Mouse (Mus musculus) embryonic facial prominence, embryonic 13.5 days (tissue): ENCODE data around the gene Tmem132a. TPM values are rescaled to one million over a fixed set of nuclear protein-coding genes. Genes with fewer than 3 reads are reported as not detected.
A peak's percentile ranks its signal among the peaks of the same experiment; 100 is the strongest.

Source experiments
- ATAC-seq: fragments of 200-750 bp; cut with Nextera tagmentation; 2 replicates; pipeline ENCODE4 v1.8.0; 2017; ENCODE audit warnings: low read depth; ENCODE audit not compliant: insufficient number of reproducible peaks, insufficient read depth, low FRiP score, low TSS enrichment
- H3K27ac ChIP-seq: fragments of 300-500 bp; sonication (generic); 2 replicates; pipeline ENCODE4 v1.5.1; 2015; ENCODE audit warnings: moderate library complexity, mild to moderate bottlenecking, inconsistent platforms
- H3K27me3 ChIP-seq: fragments of 300-500 bp; sonication (generic); 2 replicates; pipeline ENCODE4 v1.6.1; 2015; ENCODE audit warnings: mild to moderate bottlenecking, inconsistent platforms
- H3K36me3 ChIP-seq: fragments of 300-500 bp; sonication (generic); 2 replicates; pipeline ENCODE4 v1.6.1; 2015; ENCODE audit warnings: mild to moderate bottlenecking, inconsistent platforms
- H3K4me1 ChIP-seq: fragments of 300-500 bp; sonication (generic); 2 replicates; pipeline ENCODE4 v1.6.1; 2015; ENCODE audit warnings: inconsistent platforms
- H3K4me2 ChIP-seq: fragments of 300-500 bp; sonication (generic); 2 replicates; pipeline ENCODE4 v1.6.1; 2015; ENCODE audit warnings: moderate library complexity, mild to moderate bottlenecking, inconsistent platforms
- H3K4me3 ChIP-seq: fragments of 300-500 bp; sonication (generic); 2 replicates; pipeline ENCODE4 v1.5.1; 2015; ENCODE audit warnings: mild to moderate bottlenecking, inconsistent platforms
- H3K9ac ChIP-seq: fragments of 300-500 bp; sonication (generic); 2 replicates; pipeline ENCODE4 v1.6.1; 2015; ENCODE audit warnings: mild to moderate bottlenecking, inconsistent platforms
- H3K9me3 ChIP-seq: fragments of 300-500 bp; sonication (generic); 2 replicates; pipeline ENCODE4 v1.6.1; 2016; ENCODE audit warnings: inconsistent platforms
- WGBS: fragments of 180-500 bp; shearing (Covaris S2); methylation state at CpG from one replicate; pipeline ENCODE4 v1.1.7; 2015; ENCODE audit warnings: mixed read lengths; 5-methylcytosine and 5-hydroxymethylcytosine counted together
- polyA plus RNA-seq: library from polyadenylated mRNA; unstranded; fragments of >200 nt; fragmentation: Nextera tagmentation; extraction: Ambion mirVana; gene quantifications from 2 replicates; pipeline ENCODE4 v1.2.1, GENCODE M21; 2015

Gene Tmem132a
- polyA plus RNA-seq, 1 experiment from 2014 or later, result 107 TPM

DNA sequence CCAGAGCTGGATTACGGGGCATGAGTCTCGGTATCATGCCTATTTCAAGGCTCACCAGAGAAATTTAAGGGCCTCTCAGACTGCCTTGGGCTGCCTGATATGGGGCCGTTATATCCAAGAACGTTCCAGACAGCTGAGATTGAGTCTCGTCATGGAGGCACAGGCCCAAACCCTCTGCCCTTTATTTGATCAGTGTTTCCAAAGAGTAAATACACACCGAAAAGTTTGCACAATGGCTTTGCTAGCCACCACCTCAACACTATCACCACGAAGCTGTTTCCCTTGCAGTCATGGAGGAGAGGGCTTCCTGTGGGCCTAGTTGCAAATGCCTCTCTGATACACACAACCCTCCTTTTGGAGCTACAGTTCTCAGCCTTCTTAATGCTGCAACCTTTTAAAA is 45.7 kb downstream of the Tmem132a start:
- H3K4me3 ChIP-seq, result no peak overlapping the region
- no peaks in the 10 kb centered on the region for H3K36me3 ChIP-seq
- no peak for ATAC-seq
- WGBS, result 85% methylated on average over 7 of the region's 7 CpGs
- H3K9ac ChIP-seq, result no peak overlapping the region
- no peak overlapping the region for H3K4me2 ChIP-seq
- no peak overlapping the region for H3K27ac ChIP-seq
- H3K9me3 ChIP-seq, result no peaks in the 10 kb centered on the region
- H3K27me3 ChIP-seq, result no peaks in the 10 kb centered on the region
- H3K4me1 ChIP-seq, result no peaks in the 10 kb centered on the region

- H3K4me1 ChIP-seq, result 0 out of 2 replicates have a peak, but pooled peaks cover 3% of the 10 kb centered on the region
- no peak overlapping the region for H3K27ac ChIP-seq
- H3K4me3 ChIP-seq, result no peak overlapping the region
- H3K27me3 ChIP-seq, result no peaks in the 10 kb centered on the region
- no peak overlapping the region for H3K4me2 ChIP-seq
- WGBS, result 95% methylated on average over 4 of the region's 4 CpGs
- H3K36me3 ChIP-seq, result no peaks in the 10 kb centered on the region
- H3K9ac ChIP-seq, result no peak overlapping the region
- no peaks in the 10 kb centered on the region for H3K9me3 ChIP-seq
- no peak for ATAC-seq
Measured at GRCm38 (mm10) chr19:10822534-10822933, 47.2 kb downstream of the Tmem132a start.

GRCm38 (mm10) chr19:10821319-10821718 is 48.4 kb downstream of the Tmem132a start:
- Histone ChIP-seq H3K4me1 (0 out of 2 replicates have a peak, but pooled peaks cover 3% of the 10 kb centered on the region), H3K36me3 (no peaks in the 10 kb centered on the region), H3K4me3 (no peak overlapping the region), H3K27ac (no peak overlapping the region), H3K4me2 (no peak overlapping the region), H3K9me3 (no peaks in the 10 kb centered on the region), H3K27me3 (no peaks in the 10 kb centered on the region), H3K9ac (no peak overlapping the region)
- no peak for ATAC-seq
- WGBS, result 75% methylated on average over 7 of the region's 7 CpGs

DNA sequence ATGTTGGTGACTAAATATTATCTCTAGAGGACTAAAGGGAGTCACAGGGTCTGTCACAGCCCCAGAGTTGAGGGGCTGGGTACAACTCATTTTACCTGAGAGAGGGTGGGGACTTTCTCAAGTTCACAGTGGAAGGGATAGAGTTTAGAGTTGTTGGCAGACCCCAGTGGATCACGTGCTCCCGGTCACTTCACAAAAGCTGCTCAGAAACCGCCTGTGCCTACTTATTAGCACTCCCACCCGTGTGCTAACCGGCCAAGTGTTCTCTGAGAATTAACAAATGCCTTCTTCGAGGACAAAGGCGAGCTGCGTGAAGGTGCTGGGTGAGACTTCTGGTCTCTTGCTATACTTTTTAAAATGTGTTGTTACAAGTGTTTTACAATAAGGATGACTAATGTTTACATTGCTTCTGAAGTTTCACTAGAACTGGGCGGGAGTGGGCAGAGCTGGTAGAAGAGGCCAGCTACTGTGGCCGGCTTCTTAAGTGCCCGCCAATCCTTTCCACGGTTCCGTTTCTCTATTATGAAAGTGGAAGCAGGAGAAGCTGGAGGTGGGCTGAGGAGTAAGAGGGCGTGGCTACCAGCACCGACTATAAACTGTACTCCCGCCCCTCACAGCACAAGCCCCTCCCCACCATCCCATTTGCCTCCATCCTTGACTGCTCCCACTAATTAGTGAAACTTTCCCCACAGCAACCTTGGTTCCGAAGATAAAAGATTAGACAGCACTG is 51.4 kb downstream of the Tmem132a start:
- Histone ChIP-seq H3K4me3 (0 out of 2 replicates have a peak overlapping the region, but pooled peaks have one; percentile 3), H3K36me3 (no peaks in the 10 kb centered on the region), H3K9me3 (no peaks in the 10 kb centered on the region), H3K27me3 (no peaks in the 10 kb centered on the region), H3K27ac (no peak overlapping the region), H3K9ac (no peak overlapping the region), H3K4me2 (peak overlapping the region; percentile 38), H3K4me1 (0 out of 2 replicates have a peak, but pooled peaks cover 3% of the 10 kb centered on the region)
- WGBS, result 46% methylated on average over 17 of the region's 17 CpGs
- ATAC-seq, result no peak

DNA sequence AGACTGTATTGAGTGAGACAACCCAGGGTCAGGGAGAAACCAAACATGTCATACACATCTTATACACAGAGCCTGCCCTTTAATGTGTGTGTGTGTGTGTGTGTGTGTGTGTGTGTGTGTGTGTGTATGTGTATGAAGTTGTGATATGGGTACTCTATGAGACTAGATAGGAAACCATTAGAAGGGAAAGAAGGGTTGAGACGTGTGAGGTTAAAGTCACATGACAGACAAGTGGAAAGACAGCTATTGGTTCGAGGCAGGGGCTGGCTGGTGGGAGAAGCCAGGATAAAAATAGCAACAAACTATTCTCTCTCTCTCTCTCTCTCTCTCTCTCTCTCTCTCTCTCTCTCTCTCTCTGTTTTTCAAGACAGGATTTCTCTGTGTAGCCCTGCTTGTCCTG is 53.3 kb downstream of the Tmem132a start:
- 73% methylated on average over 2 of the region's 2 CpGs for WGBS
- Histone ChIP-seq H3K9ac (no peak overlapping the region), H3K36me3 (no peaks in the 10 kb centered on the region), H3K4me1 (0 out of 2 replicates have a peak, but pooled peaks cover 3% of the 10 kb centered on the region), H3K4me2 (no peak overlapping the region), H3K27me3 (no peaks in the 10 kb centered on the region), H3K9me3 (no peaks in the 10 kb centered on the region), H3K27ac (no peak overlapping the region), H3K4me3 (no peak overlapping the region)
- no peak for ATAC-seq

DNA sequence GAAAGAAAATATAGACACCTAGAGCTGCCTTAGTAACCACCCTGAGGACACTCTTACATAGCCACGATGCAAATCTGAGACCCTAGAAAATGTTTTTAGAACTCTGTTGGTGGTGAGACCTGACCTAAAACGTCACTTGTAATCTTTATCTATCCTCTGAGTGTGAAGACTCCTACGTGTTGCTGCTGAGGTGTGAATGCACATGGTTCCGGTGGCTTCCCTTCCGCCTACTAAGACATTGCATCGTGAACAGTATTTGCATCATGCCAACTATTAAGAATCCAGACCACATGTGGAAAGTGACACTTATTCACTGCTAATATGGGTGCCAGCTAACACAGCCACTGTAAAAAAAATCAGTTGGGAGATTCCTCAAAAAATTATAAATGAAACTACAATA is 53.9 kb downstream of the Tmem132a start:
- Histone ChIP-seq H3K4me2 (no peak overlapping the region), H3K9me3 (no peaks in the 10 kb centered on the region), H3K4me1 (0 out of 2 replicates have a peak, but pooled peaks cover 3% of the 10 kb centered on the region), H3K36me3 (no peaks in the 10 kb centered on the region), H3K9ac (no peak overlapping the region), H3K27me3 (no peaks in the 10 kb centered on the region), H3K27ac (no peak overlapping the region), H3K4me3 (no peak overlapping the region)
- WGBS, result 80% methylated on average over 6 of the region's 6 CpGs
- no peak for ATAC-seq

DNA sequence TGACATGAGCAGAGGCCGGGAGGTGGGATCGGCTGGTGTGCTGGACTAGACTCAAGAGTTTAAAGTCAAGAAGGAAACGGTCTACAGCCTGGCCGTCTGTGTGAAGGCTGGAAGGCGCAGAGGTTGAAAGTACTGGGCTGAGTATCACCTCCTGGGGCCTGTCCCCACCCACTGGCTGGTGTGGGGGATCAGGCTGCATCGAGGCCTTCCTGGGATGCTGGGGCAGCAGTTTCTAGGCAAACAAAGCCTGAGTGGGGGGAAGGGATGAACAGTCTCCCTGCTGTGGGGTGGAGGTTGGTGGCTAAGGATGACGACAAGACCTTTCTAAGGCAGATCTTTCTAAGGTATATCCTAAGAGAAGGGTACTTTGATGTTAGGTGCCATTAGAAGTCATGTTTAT is 55.8 kb downstream of the Tmem132a start:
- H3K9ac ChIP-seq, result no peak overlapping the region
- no peak overlapping the region for H3K27ac ChIP-seq
- 63% methylated on average over 7 of the region's 7 CpGs for WGBS
- peaks cover 7% of the 10 kb centered on the region; the same call in 1 of the 2 replicates for H3K4me1 ChIP-seq
- no peaks in the 10 kb centered on the region for H3K9me3 ChIP-seq
- H3K4me3 ChIP-seq, result no peak overlapping the region
- H3K4me2 ChIP-seq, result no peak overlapping the region
- no peaks in the 10 kb centered on the region for H3K36me3 ChIP-seq
- no peaks in the 10 kb centered on the region for H3K27me3 ChIP-seq
- no peak for ATAC-seq

GRCm38 (mm10) chr19:10813039-10813438 is 56.7 kb downstream of the Tmem132a start:
- H3K9ac ChIP-seq, result no peak overlapping the region
- no peak overlapping the region for H3K27ac ChIP-seq
- H3K4me3 ChIP-seq, result no peak overlapping the region
- H3K27me3 ChIP-seq, result no peaks in the 10 kb centered on the region
- no peak overlapping the region for H3K4me2 ChIP-seq
- 90% methylated on average over 5 of the region's 5 CpGs for WGBS
- ATAC-seq, result no peak
- H3K9me3 ChIP-seq, result no peaks in the 10 kb centered on the region
- H3K36me3 ChIP-seq, result no peaks in the 10 kb centered on the region
- peaks cover 5% of the 10 kb centered on the region; the same call in 1 of the 2 replicates for H3K4me1 ChIP-seq

- H3K27ac ChIP-seq, result no peak overlapping the region
- ATAC-seq, result no peak
- H3K4me1 ChIP-seq, result peaks cover 5% of the 10 kb centered on the region; the same call in 1 of the 2 replicates
- 51% methylated on average over 6 of the region's 6 CpGs for WGBS
- H3K9me3 ChIP-seq, result no peaks in the 10 kb centered on the region
- H3K4me2 ChIP-seq, result no peak overlapping the region
- no peaks in the 10 kb centered on the region for H3K36me3 ChIP-seq
- H3K27me3 ChIP-seq, result no peaks in the 10 kb centered on the region
- no peak overlapping the region for H3K4me3 ChIP-seq
- H3K9ac ChIP-seq, result no peak overlapping the region
Measured at GRCm38 (mm10) chr19:10811471-10811870, 58.3 kb downstream of the Tmem132a start.

- Histone ChIP-seq H3K4me2 (no peak overlapping the region), H3K4me3 (no peak overlapping the region), H3K9ac (no peak overlapping the region), H3K4me1 (peaks cover 5% of the 10 kb centered on the region; the same call in 1 of the 2 replicates), H3K27ac (no peak overlapping the region), H3K9me3 (no peaks in the 10 kb centered on the region), H3K27me3 (no peaks in the 10 kb centered on the region), H3K36me3 (no peaks in the 10 kb centered on the region)
- 61% methylated on average over 4 of the region's 4 CpGs for WGBS
- ATAC-seq, result no peak
Measured at GRCm38 (mm10) chr19:10810176-10810492, 59.6 kb downstream of the Tmem132a start.

DNA sequence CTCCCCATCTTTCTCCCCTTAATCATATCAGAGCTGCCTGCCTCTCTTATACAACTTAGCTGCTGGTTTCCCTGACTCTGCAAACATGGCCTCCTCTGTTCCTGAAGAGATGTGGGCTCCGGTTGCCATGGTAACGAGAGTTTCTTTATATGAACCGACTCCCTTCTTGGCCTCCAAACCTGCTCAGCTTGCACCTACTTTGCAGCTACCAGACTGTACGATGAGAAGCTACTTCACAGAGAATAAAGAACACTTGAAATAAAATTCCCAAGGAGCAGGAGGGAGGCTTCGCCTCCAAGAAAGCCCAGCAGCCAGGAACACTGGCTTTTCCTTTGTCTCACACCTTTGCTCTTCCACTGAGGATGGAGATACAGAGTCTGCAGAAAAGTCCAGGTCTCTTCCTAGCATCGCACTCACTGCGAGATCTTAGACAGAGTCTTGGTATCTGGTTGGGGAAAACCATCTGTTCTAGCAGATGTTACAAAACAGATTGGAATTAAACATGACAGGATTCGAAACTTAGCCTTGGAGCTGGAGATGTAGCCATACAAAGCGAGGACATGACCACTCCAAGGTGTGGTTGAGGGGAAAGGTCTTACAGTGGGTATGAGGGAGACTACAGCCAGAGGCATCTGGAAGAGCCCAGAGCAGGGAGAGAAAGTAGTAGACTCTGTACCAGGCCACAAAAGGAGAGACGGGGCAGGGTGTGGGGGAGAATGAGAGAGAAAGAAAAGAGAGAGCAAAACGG is 60.1 kb downstream of the Tmem132a start:
- peaks cover 5% of the 10 kb centered on the region; the same call in 1 of the 2 replicates for H3K4me1 ChIP-seq
- H3K4me2 ChIP-seq, result no peak overlapping the region
- H3K27me3 ChIP-seq, result no peaks in the 10 kb centered on the region
- 73% methylated on average over 11 of the region's 11 CpGs for WGBS
- no peak for ATAC-seq
- no peak overlapping the region for H3K27ac ChIP-seq
- no peak overlapping the region for H3K4me3 ChIP-seq
- H3K9ac ChIP-seq, result no peak overlapping the region
- H3K36me3 ChIP-seq, result no peaks in the 10 kb centered on the region
- H3K9me3 ChIP-seq, result no peaks in the 10 kb centered on the region
